Mouse (Mus musculus): ENCODE results near the gene Gopc. TPM values are rescaled to one million over a fixed set of nuclear protein-coding genes. Genes with fewer than 3 reads are reported as not detected.
A peak's percentile ranks its signal among the peaks of the same experiment; 100 is the strongest.

Gene Gopc
- polyA plus RNA-seq, 1 experiment from 2014 or later: 16.1 TPM

GRCm38 (mm10) chr10:52416458-52416857 is 34.5 kb upstream of the Gopc start:
- no peaks in the 10 kb centered on the region for H3K9me3 ChIP-seq (replicated peaks)
- H3K27me3 ChIP-seq (ENCODE audit: low read depth, poor library complexity, severe bottlenecking): no peaks in the 10 kb centered on the region
- WGBS: 79% methylated on average over 2 of the region's 2 CpGs
- H3K4me3 ChIP-seq: peak overlapping the region; percentile 97
- H3K4me1 ChIP-seq: peaks cover 18% of the 10 kb centered on the region
- no peak for DNase-seq (ENCODE audit: low spot score)
- peaks cover 3% of the 10 kb centered on the region; the same call in 1 of the 2 replicates for H3K36me3 ChIP-seq
- H3K27ac ChIP-seq (replicated peaks): peak overlapping the region; percentile 90; the same call in 1 of the 2 replicates

- H3K9me3 ChIP-seq (replicated peaks): no peaks in the 10 kb centered on the region
- no peak overlapping the region for H3K27ac ChIP-seq (replicated peaks)
- H3K36me3 ChIP-seq: no peaks in the 10 kb centered on the region
- H3K4me3 ChIP-seq: no peak overlapping the region
- peaks cover 18% of the 10 kb centered on the region for H3K4me1 ChIP-seq
- WGBS: 80% methylated on average over 2 of the region's 2 CpGs
- no peak for DNase-seq (ENCODE audit: low spot score)
- no peaks in the 10 kb centered on the region for H3K27me3 ChIP-seq (ENCODE audit: low read depth, poor library complexity, severe bottlenecking)
Observed at GRCm38 (mm10) chr10:52415020-52415419, 33.1 kb upstream of the Gopc start.

- no peak overlapping the region for H3K4me3 ChIP-seq
- H3K9me3 ChIP-seq (replicated peaks): no peaks in the 10 kb centered on the region
- 93% methylated on average over 2 of the region's 2 CpGs for WGBS
- H3K27ac ChIP-seq (replicated peaks): no peak overlapping the region
- no peaks in the 10 kb centered on the region for H3K36me3 ChIP-seq
- no peaks in the 10 kb centered on the region for H3K4me1 ChIP-seq
- no peaks in the 10 kb centered on the region for H3K27me3 ChIP-seq (ENCODE audit: low read depth, poor library complexity, severe bottlenecking)
- no peak for DNase-seq (ENCODE audit: low spot score)
Observed at GRCm38 (mm10) chr10:52407526-52407925, 25.6 kb upstream of the Gopc start.

GRCm38 (mm10) chr10:52405160-52405559 is 23.2 kb upstream of the Gopc start:
- WGBS: 93% methylated on average over 13 of the region's 13 CpGs
- Histone ChIP-seq H3K4me3 (no peak overlapping the region), H3K27ac (replicated peaks) (no peak overlapping the region), H3K9me3 (replicated peaks) (no peaks in the 10 kb centered on the region), H3K36me3 (no peaks in the 10 kb centered on the region), H3K27me3 (ENCODE audit: low read depth, poor library complexity, severe bottlenecking) (no peaks in the 10 kb centered on the region), H3K4me1 (no peaks in the 10 kb centered on the region)
- DNase-seq (ENCODE audit: low spot score): no peak

- no peaks in the 10 kb centered on the region for H3K27me3 ChIP-seq (ENCODE audit: low read depth, poor library complexity, severe bottlenecking)
- 67% methylated on average over 3 of the region's 3 CpGs for WGBS
- no peak overlapping the region for H3K4me3 ChIP-seq
- no peaks in the 10 kb centered on the region for H3K36me3 ChIP-seq
- no peak for DNase-seq (ENCODE audit: low spot score)
- H3K4me1 ChIP-seq: no peaks in the 10 kb centered on the region
- H3K27ac ChIP-seq (replicated peaks): no peak overlapping the region
- no peaks in the 10 kb centered on the region for H3K9me3 ChIP-seq (replicated peaks)
Observed at GRCm38 (mm10) chr10:52399722-52400121, 17.8 kb upstream of the Gopc start.

- no peak for DNase-seq (ENCODE audit: low spot score)
Observed at GRCm38 (mm10) chr10:52398715-52399114, 16.8 kb upstream of the Gopc start.

GRCm38 (mm10) chr10:52396647-52397046 is 14.7 kb upstream of the Gopc start:
- WGBS: 84% methylated on average over 3 of the region's 3 CpGs
- H3K4me3 ChIP-seq: no peak overlapping the region
- no peak for DNase-seq (ENCODE audit: low spot score)

More at GRCm38 (mm10) chr10:52398715-52399114, 16.8 kb upstream of the Gopc start:
- no peaks in the 10 kb centered on the region for H3K27me3 ChIP-seq (ENCODE audit: low read depth, poor library complexity, severe bottlenecking)
- no peak overlapping the region for H3K27ac ChIP-seq (replicated peaks)
- no peak overlapping the region for H3K4me3 ChIP-seq
- H3K4me1 ChIP-seq: no peaks in the 10 kb centered on the region
- WGBS: 84% methylated on average over 2 of the region's 2 CpGs
- no peaks in the 10 kb centered on the region for H3K36me3 ChIP-seq
- H3K9me3 ChIP-seq (replicated peaks): no peaks in the 10 kb centered on the region

GRCm38 (mm10) chr10:52391208-52391607 is 9.3 kb upstream of the Gopc start:
- WGBS: 82% methylated on average over 2 of the region's 2 CpGs
- H3K27ac ChIP-seq (replicated peaks): no peak overlapping the region
- H3K9me3 ChIP-seq (replicated peaks): no peaks in the 10 kb centered on the region
- no peaks in the 10 kb centered on the region for H3K27me3 ChIP-seq (ENCODE audit: low read depth, poor library complexity, severe bottlenecking)
- H3K4me3 ChIP-seq: no peak overlapping the region
- no peaks in the 10 kb centered on the region for H3K36me3 ChIP-seq
- no peak for DNase-seq (ENCODE audit: low spot score)
- no peaks in the 10 kb centered on the region for H3K4me1 ChIP-seq

More at GRCm38 (mm10) chr10:52396647-52397046, 14.7 kb upstream of the Gopc start:
- Histone ChIP-seq H3K9me3 (replicated peaks) (no peaks in the 10 kb centered on the region), H3K36me3 (no peaks in the 10 kb centered on the region), H3K27me3 (ENCODE audit: low read depth, poor library complexity, severe bottlenecking) (no peaks in the 10 kb centered on the region), H3K27ac (replicated peaks) (no peak overlapping the region), H3K4me1 (no peaks in the 10 kb centered on the region)

- WGBS: 80% methylated on average over 3 of the region's 3 CpGs
- Histone ChIP-seq H3K9me3 (replicated peaks) (no peaks in the 10 kb centered on the region), H3K36me3 (no peaks in the 10 kb centered on the region), H3K27me3 (ENCODE audit: low read depth, poor library complexity, severe bottlenecking) (no peaks in the 10 kb centered on the region), H3K4me1 (no peaks in the 10 kb centered on the region), H3K27ac (replicated peaks) (no peak overlapping the region), H3K4me3 (no peak overlapping the region)
- no peak for DNase-seq (ENCODE audit: low spot score)
Observed at GRCm38 (mm10) chr10:52389438-52389837, 7.5 kb upstream of the Gopc start.

- Histone ChIP-seq H3K27me3 (ENCODE audit: low read depth, poor library complexity, severe bottlenecking) (no peaks in the 10 kb centered on the region), H3K36me3 (no peaks in the 10 kb centered on the region), H3K4me1 (no peaks in the 10 kb centered on the region), H3K9me3 (replicated peaks) (no peaks in the 10 kb centered on the region), H3K4me3 (no peak within 1 kb of the TSS), H3K27ac (replicated peaks) (no peak within 1 kb of the TSS)
- 83% methylated on average over 5 of the region's 5 CpGs for WGBS
- no peak for DNase-seq (ENCODE audit: low spot score)
Observed at GRCm38 (mm10) chr10:52388922-52389430, 7.1 kb upstream of the Gopc start, which contains the start of gene Nepn. Nepn (plus strand) TSS chr10:52388972.

- WGBS: 85% methylated on average over 4 of the region's 4 CpGs
Observed at GRCm38 (mm10) chr10:52387192-52387591, 5.3 kb upstream of the Gopc start.

GRCm38 (mm10) chr10:52384823-52385610 is 3.1 kb upstream of the Gopc start:
- Histone ChIP-seq H3K4me1 (peaks cover 19% of the 10 kb centered on the region), H3K27me3 (ENCODE audit: low read depth, poor library complexity, severe bottlenecking) (no peaks in the 10 kb centered on the region), H3K27ac (replicated peaks) (no peak overlapping the region), H3K4me3 (no peak overlapping the region), H3K36me3 (no peaks in the 10 kb centered on the region), H3K9me3 (replicated peaks) (no peaks in the 10 kb centered on the region)
- WGBS: 55% methylated on average over 8 of the region's 8 CpGs
- DNase-seq (ENCODE audit: low spot score): peak; percentile 19

More at GRCm38 (mm10) chr10:52387192-52387591, 5.3 kb upstream of the Gopc start:
- no peaks in the 10 kb centered on the region for H3K36me3 ChIP-seq
- peaks cover 7% of the 10 kb centered on the region for H3K4me1 ChIP-seq
- no peaks in the 10 kb centered on the region for H3K27me3 ChIP-seq (ENCODE audit: low read depth, poor library complexity, severe bottlenecking)
- H3K4me3 ChIP-seq: no peak overlapping the region
- no peak overlapping the region for H3K27ac ChIP-seq (replicated peaks)
- DNase-seq (ENCODE audit: low spot score): no peak
- H3K9me3 ChIP-seq (replicated peaks): no peaks in the 10 kb centered on the region

- DNase-seq (ENCODE audit: low spot score): no peak
- peaks cover 29% of the 10 kb centered on the region for H3K4me1 ChIP-seq
- H3K27ac ChIP-seq (replicated peaks): no peak overlapping the region
- H3K27me3 ChIP-seq (ENCODE audit: low read depth, poor library complexity, severe bottlenecking): no peaks in the 10 kb centered on the region
- WGBS: 96% methylated on average over 1 of the region's 1 CpGs
- H3K9me3 ChIP-seq (replicated peaks): no peaks in the 10 kb centered on the region
- no peak overlapping the region for H3K4me3 ChIP-seq
- H3K36me3 ChIP-seq: no peaks in the 10 kb centered on the region
Observed at GRCm38 (mm10) chr10:52383522-52383921, 1.6 kb upstream of the Gopc start.
